Comparison of ENCODE assay signal across 26 mouse cellular contexts in the genomic region with DNA sequence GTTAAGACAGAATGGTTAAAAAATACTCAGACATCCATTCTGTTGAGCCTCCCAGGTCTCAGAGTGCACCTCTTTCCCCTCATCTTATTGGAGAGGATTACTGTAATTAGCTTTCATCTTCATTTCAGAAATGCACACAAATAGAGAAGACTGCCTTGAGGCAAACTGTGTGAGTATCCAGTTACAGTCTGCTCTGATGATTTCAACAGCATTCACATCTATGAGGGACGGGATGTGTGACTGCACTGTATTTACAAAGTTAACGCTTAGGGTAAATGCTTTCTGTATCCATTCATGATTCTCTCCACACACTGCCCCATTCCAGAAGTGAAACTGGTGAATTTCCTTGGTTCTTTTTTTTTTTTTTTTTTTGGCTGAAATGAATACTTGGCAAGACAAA.
"Had no signal": no experiment of that assay in that cellular context is flagged by ENCODE, and none has a peak within 500 bp of the region (broad histone marks: within the 10 kb centered on the region; RNA-seq: fewer than 3 reads in every experiment).

No protein-coding gene starts in this region.

- H3K4me3 ChIP-seq: heart, embryonic 10.5 days; heart, embryonic 12.5 days; hindbrain, embryonic 10.5 days; hindbrain, embryonic 12.5 days; intestine, embryonic 15.5 days; layer of hippocampus, adult 2 months; left cerebral cortex, adult 2 months; limb, embryonic 10.5 days; limb, embryonic 12.5 days; liver, embryonic 13.5 days had no signal

- H3K36me3 ChIP-seq: heart, embryonic 10.5 days; heart, embryonic 12.5 days; hindbrain, embryonic 10.5 days; hindbrain, embryonic 12.5 days; intestine, embryonic 15.5 days; limb, embryonic 10.5 days; limb, embryonic 12.5 days; liver, embryonic 13.5 days had no signal

- ATAC-seq: hindbrain, embryonic 16.5 days; inflammation-experienced regulatory T-cells, adult 6 months; intestine, embryonic 15.5 days; intestine, postnatal 0 days had no signal

- H3K27me3 ChIP-seq: heart, embryonic 12.5 days; hindbrain, embryonic 12.5 days; intestine, embryonic 15.5 days; limb, embryonic 12.5 days; liver, embryonic 13.5 days had no signal

- H3K9ac ChIP-seq: heart, embryonic 12.5 days; hindbrain, embryonic 12.5 days; hindbrain, embryonic 14.5 days; intestine, embryonic 15.5 days; limb, embryonic 12.5 days; liver, embryonic 13.5 days had no signal

- H3K27ac ChIP-seq: heart, embryonic 10.5 days; hindbrain, embryonic 10.5 days; hindbrain, embryonic 12.5 days; hindbrain, embryonic 14.5 days; intestine, embryonic 15.5 days; layer of hippocampus, adult 2 months; left cerebral cortex, adult 2 months; limb, embryonic 10.5 days; limb, embryonic 12.5 days; liver, embryonic 13.5 days had no signal

- H3K4me1 ChIP-seq: heart, embryonic 10.5 days; heart, embryonic 12.5 days; hindbrain, embryonic 12.5 days; intestine, embryonic 15.5 days; limb, embryonic 10.5 days; liver, embryonic 13.5 days had no signal

- H3K4me2 ChIP-seq: heart, embryonic 12.5 days; hindbrain, embryonic 12.5 days; hindbrain, embryonic 14.5 days; intestine, embryonic 15.5 days; limb, embryonic 12.5 days; liver, embryonic 11.5 days; liver, embryonic 13.5 days had no signal

- DNase-seq: gastrocnemius, postnatal 14 days; gastrocnemius, postnatal 36 days; heart, adult 11 months; heart, postnatal 10 days; heart, postnatal 4 days; kidney, adult 18-20 months; kidney, adult 8-10 months; kidney, postnatal 10 days; kidney, postnatal 25 days; kidney, postnatal 4 days; liver; liver, embryonic 13.5 days had no signal

- H3K9me3 ChIP-seq: heart, embryonic 10.5 days; heart, embryonic 12.5 days; hindbrain, embryonic 10.5 days; hindbrain, embryonic 12.5 days; intestine, embryonic 15.5 days; limb, embryonic 10.5 days; limb, embryonic 12.5 days; liver, embryonic 13.5 days had no signal
